Mouse (Mus musculus) cortical plate, adult 2 months (tissue): ENCODE data around the gene Fam222a. TPM values are rescaled to one million over a fixed set of nuclear protein-coding genes. Genes with fewer than 3 reads are reported as not detected.

Experiments used
- H3K27ac ChIP-seq: fragments of 200-500 bp; 2 replicates; pipeline ENCODE4 v1.5.1; 2012; ENCODE audit warnings: low read length, control low read depth, inconsistent platforms; ENCODE audit not compliant: insufficient read depth
- H3K4me1 ChIP-seq: fragments of 200-500 bp; 2 replicates; pipeline ENCODE4 v1.6.1; 2011; ENCODE audit warnings: low read length; ENCODE audit not compliant: control insufficient read depth, insufficient read depth
- H3K4me3 ChIP-seq: fragments of 200-500 bp; 2 replicates; pipeline ENCODE4 v1.5.1; 2011; ENCODE audit warnings: mild to moderate bottlenecking, low read length, control low read depth; ENCODE audit not compliant: insufficient read depth
- CTCF ChIP-seq: fragments of 200-500 bp; IDR thresholded peaks from 2 replicates; pipeline ENCODE4 v1.5.1; 2011; ENCODE audit warnings: mild to moderate bottlenecking, control low read depth, low read length; ENCODE audit not compliant: insufficient read depth; ENCODE audit errors: extremely low read depth
- POLR2A ChIP-seq: fragments of 200-500 bp; IDR thresholded peaks from 2 replicates; pipeline ENCODE4 v1.6.1; 2011; ENCODE audit warnings: mild to moderate bottlenecking, low read length, control low read depth; ENCODE audit not compliant: insufficient read depth; ENCODE audit errors: extremely low read depth
- polyA plus RNA-seq: library from polyadenylated mRNA; depleted of rRNA; stranded (reverse); fragments of >200 nt; gene quantifications from 2 replicates; pipeline ENCODE4 v1.2.3, GENCODE M21; 2012

The Fam222a gene
- polyA plus RNA-seq, 1 experiment: 7.3 TPM

DNA sequence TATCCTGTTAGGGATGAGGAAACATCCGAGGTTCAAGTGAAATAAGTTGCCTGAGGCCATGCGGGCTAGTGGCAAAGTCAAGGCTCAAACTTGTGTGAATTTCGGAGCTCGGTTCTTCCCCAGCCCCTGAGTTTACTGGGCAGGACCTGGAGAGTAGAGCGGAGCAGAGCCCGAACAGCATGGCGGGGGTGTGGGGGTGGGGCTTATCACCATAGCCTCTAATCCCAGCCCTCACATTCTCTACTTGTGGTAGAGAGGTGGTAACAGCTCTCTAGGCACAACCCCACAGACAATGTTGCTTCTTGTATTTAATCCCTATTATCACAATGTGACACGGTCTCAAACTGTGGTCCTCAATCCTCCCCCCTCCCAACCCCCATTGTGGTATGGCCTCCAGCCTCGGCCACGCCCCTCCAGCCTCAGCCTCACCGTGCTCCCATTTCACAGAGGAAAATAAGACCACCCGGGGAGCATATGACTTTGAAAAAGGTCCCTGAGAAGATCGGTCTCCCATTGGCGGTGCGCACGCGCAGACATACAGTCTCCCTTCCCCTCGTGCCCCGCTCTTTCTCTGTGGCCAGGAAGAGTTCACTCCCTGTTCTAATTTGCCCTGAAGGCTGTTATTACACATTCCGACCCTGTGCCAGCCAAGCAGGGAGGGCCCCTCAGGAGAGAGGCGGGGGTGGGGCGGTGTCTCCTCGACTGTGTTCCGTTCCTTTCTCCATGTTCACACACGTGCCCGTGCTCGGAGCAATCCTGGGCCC, 79.6 kb downstream of the Fam222a start:
- no peaks in the 10 kb centered on the region for H3K4me1 ChIP-seq
- H3K4me3 ChIP-seq: peak overlapping the region; percentile 21; the same call in 1 of the 2 replicates
- H3K27ac ChIP-seq: no peak overlapping the region
- TF ChIP-seq CTCF (no peak), POLR2A (no peak)

DNA sequence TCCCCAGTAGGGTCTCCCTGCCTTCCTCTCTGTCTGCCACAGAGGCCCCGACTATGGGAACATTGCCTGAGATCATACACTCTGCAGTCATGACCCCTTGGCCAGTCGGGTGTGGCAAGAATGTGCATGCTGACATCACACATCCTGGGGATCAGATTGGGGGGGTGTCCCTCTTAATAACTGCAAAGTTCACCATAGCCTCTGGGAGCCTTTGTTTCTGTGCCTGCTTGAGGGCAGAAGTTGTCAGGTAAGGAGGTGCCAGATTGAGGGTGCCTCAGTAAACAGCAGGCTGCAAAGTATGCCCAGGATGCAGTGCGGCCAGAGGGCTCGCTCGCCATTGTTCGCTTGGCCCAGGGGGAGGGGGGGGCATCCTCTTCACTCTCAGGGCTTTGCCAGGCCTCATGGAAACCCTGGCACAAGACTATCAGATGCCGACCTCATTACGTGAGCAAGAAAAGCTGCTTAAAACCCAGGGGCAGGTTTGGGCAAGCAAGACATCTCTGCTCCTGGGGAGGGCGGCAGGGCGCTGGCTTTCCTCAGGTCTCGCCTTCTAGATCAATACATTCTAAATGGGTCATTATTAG, 81.0 kb downstream of the Fam222a start:
- Histone ChIP-seq H3K4me3 (no peak overlapping the region), H3K4me1 (no peaks in the 10 kb centered on the region), H3K27ac (no peak overlapping the region)
- TF ChIP-seq POLR2A (no peak), CTCF (no peak)

GRCm38 (mm10) chr5:114651002-114651401, 83.2 kb downstream of the Fam222a start:
- H3K4me3 ChIP-seq: no peak overlapping the region
- H3K4me1 ChIP-seq: no peaks in the 10 kb centered on the region
- TF ChIP-seq CTCF (no peak), POLR2A (no peak)
- H3K27ac ChIP-seq: no peak overlapping the region

DNA sequence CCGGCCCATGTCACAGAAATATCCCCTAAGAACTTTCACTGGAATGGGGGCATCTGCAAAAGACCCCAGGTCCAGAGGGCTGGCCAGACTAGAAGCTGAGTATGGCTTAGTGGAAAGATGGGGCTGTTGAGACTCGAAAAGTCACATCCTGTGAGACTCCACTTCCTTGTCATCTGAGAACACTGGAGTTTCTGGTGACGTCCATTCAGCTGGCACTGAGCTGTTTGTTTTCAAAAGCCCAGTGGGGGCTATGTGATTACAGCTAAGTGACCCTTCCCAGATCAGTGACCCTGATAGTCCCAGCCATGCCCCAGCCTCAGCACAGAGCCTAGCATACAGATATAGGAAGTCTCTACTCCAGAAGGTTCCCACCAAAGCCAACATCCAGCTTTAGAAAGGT, 83.6 kb downstream of the Fam222a start:
- H3K4me3 ChIP-seq: no peak overlapping the region
- H3K27ac ChIP-seq: no peak overlapping the region
- no peak for TF ChIP-seq POLR2A
- no peak for TF ChIP-seq CTCF
- H3K4me1 ChIP-seq: no peaks in the 10 kb centered on the region

- TF ChIP-seq CTCF (no peak), POLR2A (no peak)
- Histone ChIP-seq H3K27ac (no peak overlapping the region), H3K4me3 (no peak overlapping the region), H3K4me1 (no peaks in the 10 kb centered on the region)
Measured at GRCm38 (mm10) chr5:114653656-114654437, 86.0 kb downstream of the Fam222a start.

GRCm38 (mm10) chr5:114655721-114656120, 87.9 kb downstream of the Fam222a start:
- H3K4me3 ChIP-seq: no peak overlapping the region
- no peak for TF ChIP-seq CTCF
- TF ChIP-seq POLR2A: no peak
- H3K4me1 ChIP-seq: no peaks in the 10 kb centered on the region
- no peak overlapping the region for H3K27ac ChIP-seq

GRCm38 (mm10) chr5:114656305-114656704, 88.5 kb downstream of the Fam222a start:
- H3K4me1 ChIP-seq: no peaks in the 10 kb centered on the region
- TF ChIP-seq CTCF: no peak
- no peak for TF ChIP-seq POLR2A
- no peak overlapping the region for H3K4me3 ChIP-seq
- no peak overlapping the region for H3K27ac ChIP-seq

DNA sequence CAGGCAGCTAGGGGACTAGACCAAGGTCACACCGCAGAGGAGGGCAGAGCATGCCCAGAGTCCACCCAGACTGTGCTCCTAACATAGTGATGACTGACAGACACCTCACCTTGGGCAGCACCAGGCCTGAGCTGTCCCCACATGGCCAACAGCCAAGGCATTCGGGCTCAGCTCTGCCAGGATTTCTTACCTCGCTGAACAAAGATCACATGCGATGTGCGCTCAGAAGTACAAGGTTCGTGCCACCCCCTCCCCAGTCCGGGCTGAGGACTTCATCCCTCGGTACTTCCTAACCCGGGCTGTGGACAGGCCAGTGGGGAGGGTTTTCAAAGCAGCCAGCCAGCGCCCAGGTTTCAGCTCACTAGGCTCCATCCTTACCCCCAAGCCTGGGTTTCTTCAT, 89.6 kb downstream of the Fam222a start:
- no peak overlapping the region for H3K4me3 ChIP-seq
- no peaks in the 10 kb centered on the region for H3K4me1 ChIP-seq
- TF ChIP-seq CTCF (no peak), POLR2A (no peak)
- H3K27ac ChIP-seq: no peak overlapping the region

- Histone ChIP-seq H3K27ac (no peak within 1 kb of the TSS), H3K4me3 (peak within 1 kb of the TSS; percentile 10; the same call in 1 of the 2 replicates), H3K4me1 (no peaks in the 10 kb centered on the region)
- TF ChIP-seq CTCF (no peak), POLR2A (no peak)
Measured at GRCm38 (mm10) chr5:114658255-114658654, 90.4 kb downstream of the Fam222a start, which contains the start of gene Trpv4. TSS of gene Trpv4 (minus strand) at chr5:114658421.
